Mouse (Mus musculus) ES-E14 (cell line): Measurements from ENCODE around the gene S100pbp. TPM values are rescaled to one million over a fixed set of nuclear protein-coding genes. Genes with fewer than 3 reads are reported as not detected.

Experiments
- DNase-seq: peaks from one replicate; pipeline ENCODE4 v3.0.0-alpha.2; 2013; ENCODE audit warnings: low read depth, low spot score
- H3K27ac ChIP-seq: 2 replicates; pipeline ENCODE4 v1.5.1; 2012; ENCODE audit warnings: low read depth, mild to moderate bottlenecking, low read length, moderate library complexity, mixed read lengths; ENCODE audit not compliant: poor library complexity, insufficient read depth, severe bottlenecking
- H3K36me3 ChIP-seq: 2 replicates; pipeline ENCODE4 v1.6.1; 2012; ENCODE audit warnings: mild to moderate bottlenecking, low read length, moderate library complexity, mixed read lengths; ENCODE audit not compliant: control insufficient read depth, poor library complexity, insufficient read depth, severe bottlenecking
- H3K4me1 ChIP-seq, 2 experiments: fragments of 150-350 bp in 1 of 2; sonication (generic) in 1 of 2; 2 replicates each; pipeline ENCODE4 v1.6.1; 2012; ENCODE audit warnings: low read length in 2 of 2, mild to moderate bottlenecking in 1 of 2, mixed read lengths in 1 of 2; ENCODE audit not compliant: control insufficient read depth in 2 of 2, insufficient read depth in 2 of 2, poor library complexity in 1 of 2
- H3K4me3 ChIP-seq, 2 experiments: fragments of 150-350 bp in 1 of 2; sonication (generic) in 1 of 2; 2 replicates each; pipeline ENCODE4 v1.5.1; 2012; ENCODE audit warnings: low read length in 2 of 2, low read depth in 1 of 2, mild to moderate bottlenecking in 1 of 2, mixed read lengths in 1 of 2; ENCODE audit not compliant: insufficient read depth in 1 of 2, poor library complexity in 1 of 2, severe bottlenecking in 1 of 2
- H3K9ac ChIP-seq: 2 replicates; pipeline ENCODE4 v1.6.1; 2012; ENCODE audit warnings: low read depth, mild to moderate bottlenecking, low read length, mixed read lengths; ENCODE audit not compliant: poor library complexity, insufficient read depth, severe bottlenecking
- H3K9me3 ChIP-seq: fragments of 150-350 bp; sonication (generic); 2 replicates; pipeline ENCODE4 v1.6.1; 2012; ENCODE audit warnings: low read depth, mild to moderate bottlenecking, low read length; ENCODE audit not compliant: control insufficient read depth, insufficient read depth
- CHD2 ChIP-seq: IDR thresholded peaks from 2 replicates; pipeline ENCODE4 v1.6.1; 2014; ENCODE audit warnings: mild to moderate bottlenecking, low read depth, low read length, inconsistent platforms
- HCFC1 ChIP-seq: IDR thresholded peaks from 2 replicates; pipeline ENCODE4 v1.6.1; 2012; ENCODE audit warnings: low read length, inconsistent platforms, borderline replicate concordance; ENCODE audit not compliant: insufficient read depth
- MAFK ChIP-seq: IDR thresholded peaks from 2 replicates; pipeline ENCODE4 v1.6.1; 2014; ENCODE audit warnings: mild to moderate bottlenecking, low read depth, low read length, inconsistent platforms; ENCODE audit not compliant: insufficient read depth
- ZC3H11A ChIP-seq: IDR thresholded peaks from 2 replicates; pipeline ENCODE4 v1.6.1; 2012; ENCODE audit warnings: low read depth, mild to moderate bottlenecking, inconsistent platforms, low read length, borderline replicate concordance
- ZNF384 ChIP-seq: IDR thresholded peaks from 2 replicates; pipeline ENCODE4 v1.6.1; 2012; ENCODE audit warnings: low read depth, low read length, inconsistent platforms
- in situ Hi-C, 2 experiments: fragments of 600-800 bp; cut with MboI; formaldehyde crosslinking; loops; one replicate each; pipeline ENCODE4 v1.15.1; 2025; ENCODE audit warnings: low sequenced_read_pairs in 2 of 2, inconsistent platforms in 1 of 2; ENCODE audit not compliant: unreplicated experiment in 2 of 2
- total RNA-seq: library from RNA; depleted of rRNA; stranded (reverse); fragments of 300-350 nt; gene quantifications from 2 replicates; pipeline ENCODE4 v1.2.3, GENCODE M21; 2012

The S100pbp gene
- total RNA-seq, 1 experiment, result 25.7 TPM

DNA sequence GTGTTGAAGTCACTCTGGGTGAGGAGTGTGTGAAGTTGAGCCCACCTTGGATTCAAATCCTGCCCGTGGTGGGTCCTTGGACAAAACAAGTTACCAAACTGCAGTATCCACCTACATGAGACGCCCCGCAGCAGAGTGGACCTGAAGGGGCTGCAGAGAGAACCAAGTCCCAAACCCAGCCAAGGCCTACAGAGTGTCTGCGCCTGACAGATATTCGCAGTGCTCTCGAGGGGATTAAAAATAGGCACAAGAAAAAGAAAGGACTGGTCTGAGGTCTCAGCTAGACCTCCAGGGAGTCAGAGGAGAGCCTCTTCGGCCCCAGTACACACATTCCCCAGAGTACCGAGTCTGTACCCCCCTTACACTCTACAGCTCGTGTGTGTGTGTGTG lies 53.3 kb downstream of the S100pbp start:
- H3K27ac ChIP-seq, result no peak overlapping the region
- H3K9ac ChIP-seq, result no peak overlapping the region
- H3K4me1 ChIP-seq, result peaks cover 0 to 3% of the 10 kb centered on the region in 2 experiments; a peak in 2 of 4 replicates
- peak overlapping the region; percentile 64 to 80; a peak in 2 of 4 replicates for H3K4me3 ChIP-seq
- in situ Hi-C loops, result no loop called here
- no peak for DNase-seq
- no peaks in the 10 kb centered on the region for H3K36me3 ChIP-seq
- H3K9me3 ChIP-seq, result no peaks in the 10 kb centered on the region
- TF ChIP-seq ZNF384 (no peak), MAFK (no peak), HCFC1 (no peak), ZC3H11A (no peak), CHD2 (no peak)

DNA sequence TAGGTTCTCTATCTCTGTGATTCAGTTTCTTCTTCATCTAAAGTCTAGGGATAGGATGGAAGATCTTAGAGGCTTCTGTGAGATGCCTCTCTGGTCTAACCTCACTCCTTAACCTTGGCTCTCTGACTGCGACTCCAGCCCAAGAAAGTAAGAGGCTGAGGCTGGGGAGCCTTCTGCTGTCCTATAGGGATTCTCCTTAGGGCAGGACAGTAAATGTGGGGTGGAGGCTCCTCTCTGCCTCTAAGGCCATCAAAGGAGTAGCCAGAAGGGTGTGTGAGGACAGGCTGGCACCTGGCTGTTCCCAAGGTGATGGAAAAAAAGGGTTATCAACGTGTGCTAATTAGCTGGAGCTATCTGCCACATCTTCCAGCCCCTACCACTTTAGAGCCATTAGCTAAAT lies 53.9 kb downstream of the S100pbp start:
- TF ChIP-seq ZNF384 (no peak), ZC3H11A (no peak), MAFK (no peak), CHD2 (no peak), HCFC1 (no peak)
- no peak for DNase-seq
- peaks cover 0 to 3% of the 10 kb centered on the region in 2 experiments; a peak in 2 of 4 replicates for H3K4me1 ChIP-seq
- in situ Hi-C loops, result no loop called here
- no peak overlapping the region for H3K27ac ChIP-seq
- H3K36me3 ChIP-seq, result no peaks in the 10 kb centered on the region
- H3K9me3 ChIP-seq, result no peaks in the 10 kb centered on the region
- H3K4me3 ChIP-seq, result no peak overlapping the region
- no peak overlapping the region for H3K9ac ChIP-seq

DNA sequence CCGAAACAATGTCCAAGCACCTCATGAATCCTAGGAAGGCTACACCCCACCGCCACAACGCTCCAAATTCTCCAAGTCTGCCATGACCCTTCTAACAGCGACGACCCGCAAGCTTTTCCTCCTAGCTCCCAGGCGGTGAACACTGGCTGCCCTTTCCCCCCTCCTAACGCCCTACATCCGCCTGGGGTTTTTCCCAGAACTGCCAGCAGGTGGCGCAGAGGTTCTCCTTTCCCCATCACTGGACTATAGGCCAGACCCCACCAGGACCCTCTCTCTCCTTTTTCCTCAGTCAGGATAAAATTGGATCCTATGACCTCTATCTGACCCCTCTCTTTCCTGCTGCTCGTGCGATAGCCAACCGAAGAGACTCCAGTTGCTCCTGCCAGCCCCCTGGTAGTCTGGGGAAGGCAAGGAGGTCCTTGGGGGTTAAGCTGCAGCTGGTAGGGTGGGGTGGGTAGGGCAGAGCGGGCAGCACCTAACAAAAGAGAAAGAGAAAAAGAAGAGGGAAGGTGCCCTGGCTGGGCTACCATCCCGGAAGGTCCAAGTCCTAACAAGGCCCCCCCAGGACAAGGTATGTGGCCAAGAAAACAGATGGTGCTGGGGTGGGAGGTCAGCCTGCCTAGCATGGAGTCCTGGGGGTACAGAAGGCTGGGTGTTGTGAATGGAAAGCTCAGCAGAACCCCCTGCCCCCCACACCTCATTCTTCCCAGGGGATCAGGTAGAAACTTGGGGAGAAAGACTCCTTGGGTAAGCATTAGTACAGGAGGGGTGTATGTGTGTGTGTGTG lies 54.5 kb downstream of the S100pbp start:
- peak overlapping the region; percentile 41; the same call in 1 of the 2 replicates for H3K9ac ChIP-seq
- in situ Hi-C loops, result no loop called here
- peak; percentile 83 for DNase-seq
- no peak overlapping the region for H3K4me3 ChIP-seq
- H3K4me1 ChIP-seq, result peaks cover 0 to 7% of the 10 kb centered on the region in 2 experiments; a peak in 3 of 4 replicates
- H3K36me3 ChIP-seq, result no peaks in the 10 kb centered on the region
- TF ChIP-seq ZNF384 (no peak), CHD2 (no peak), ZC3H11A (no peak), MAFK (no peak), HCFC1 (no peak)
- H3K9me3 ChIP-seq, result no peaks in the 10 kb centered on the region
- no peak overlapping the region for H3K27ac ChIP-seq

DNA sequence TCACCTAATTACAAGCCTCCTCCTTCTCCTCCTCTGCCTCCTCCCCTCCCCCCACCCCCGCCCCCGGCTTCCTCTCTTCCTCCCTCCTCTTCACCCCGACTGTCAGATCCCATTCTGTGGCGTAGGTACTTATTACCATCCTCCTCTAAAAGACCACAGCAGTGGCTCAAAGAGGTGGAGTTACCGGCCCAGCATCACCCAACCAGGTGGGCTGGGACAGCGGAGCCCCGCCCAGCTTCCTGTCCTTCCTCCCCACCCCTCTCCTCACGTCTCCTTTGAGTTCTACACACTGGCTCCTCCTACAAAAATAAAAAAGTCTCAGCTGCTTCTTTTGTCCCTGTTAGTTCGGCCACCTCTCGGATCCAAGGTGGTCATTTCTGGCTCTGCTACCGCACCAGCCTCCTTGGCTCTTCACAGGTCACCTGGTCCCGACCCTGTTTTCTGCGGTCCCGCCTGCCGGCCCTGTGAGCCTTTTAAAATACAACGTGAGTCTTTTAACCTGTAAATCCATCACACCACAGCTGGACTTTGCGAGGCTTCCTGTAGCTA lies 58.7 kb downstream of the S100pbp start:
- Histone ChIP-seq H3K27ac (no peak overlapping the region; the same call in 1 of the 2 replicates), H3K4me3 (peak overlapping the region; percentile 37 to 69), H3K9ac (peak overlapping the region; percentile 46; the same call in 1 of the 2 replicates), H3K36me3 (no peaks in the 10 kb centered on the region), H3K9me3 (no peaks in the 10 kb centered on the region), H3K4me1 (peaks cover 0 to 21% of the 10 kb centered on the region in 2 experiments; a peak in 3 of 4 replicates)
- DNase-seq, result peak; percentile 82
- in situ Hi-C loops, result no loop called here
- no peak for TF ChIP-seq MAFK
- no peak for TF ChIP-seq ZC3H11A
- TF ChIP-seq CHD2, result no peak
- peak; percentile 53 for TF ChIP-seq ZNF384
- TF ChIP-seq HCFC1, result no peak
